Mouse (Mus musculus) bone marrow macrophage, adult 2 months (primary cell): ENCODE data around the gene Fth1.

Experiments
- CTCF ChIP-seq: IDR thresholded peaks from 2 replicates; pipeline ENCODE4 v1.5.1; 2012; ENCODE audit warnings: low read depth, mild to moderate bottlenecking, low read length, moderate library complexity
- POLR2A ChIP-seq: IDR thresholded peaks from 2 replicates; pipeline ENCODE4 v1.6.1; 2012; ENCODE audit warnings: mild to moderate bottlenecking, low read depth, low read length, borderline replicate concordance

GRCm38 (mm10) chr19:9998736-9999486 lies 18.5 kb downstream of the Fth1 start:
- TF ChIP-seq CTCF: no peak
- no peak for TF ChIP-seq POLR2A
